Mouse (Mus musculus) lung, adult 2 months (tissue): ENCODE measurements around the gene Thumpd3. TPM values are rescaled to one million over a fixed set of nuclear protein-coding genes. Genes with fewer than 3 reads are reported as not detected.

ENCODE experiments used
- DNase-seq: peaks from one replicate; pipeline ENCODE4 v3.0.0; 2022
- H3K4me1 ChIP-seq: fragments of 200-500 bp; 2 replicates; pipeline ENCODE4 v1.6.1; 2011; ENCODE audit warnings: low read length; ENCODE audit not compliant: control insufficient read depth, insufficient read depth
- H3K4me3 ChIP-seq: fragments of 200-500 bp; replicated peaks from 2 replicates; pipeline ENCODE3; 2011; ENCODE audit warnings: low read depth, mild to moderate bottlenecking, control low read depth, low read length; ENCODE audit errors: extremely low read depth
- CTCF ChIP-seq: fragments of 200-500 bp; IDR thresholded peaks from 2 replicates; pipeline ENCODE4 v1.5.1; 2011; ENCODE audit warnings: mild to moderate bottlenecking, low read length, control low read depth; ENCODE audit not compliant: insufficient read depth
- POLR2A ChIP-seq: fragments of 200-500 bp; IDR thresholded peaks from 2 replicates; pipeline ENCODE4 v1.6.1; 2011; ENCODE audit warnings: low read depth, mild to moderate bottlenecking, control low read depth, low read length, borderline replicate concordance; ENCODE audit errors: extremely low read depth
- WGBS: fragments of 180-500 bp; shearing (Covaris S2); methylation state at CpG from one replicate; pipeline ENCODE4 v1.1.7; 2018; 5-methylcytosine and 5-hydroxymethylcytosine counted together
- polyA plus RNA-seq: library from polyadenylated mRNA; depleted of rRNA; stranded (reverse); fragments of >200 nt; gene quantifications from 2 replicates; pipeline ENCODE4 v1.2.3, GENCODE M21; 2012; rRNA removed

Gene Thumpd3
- 3.5 and 5.8 TPM in 2 replicates for polyA plus RNA-seq

GRCm38 (mm10) chr6:113046041-113046975 lies at the start of gene Thumpd3:
Thumpd3 (plus strand) TSS chr6:113046225.
- Histone ChIP-seq H3K4me3 (peak within 1 kb of the TSS; percentile 93), H3K4me1 (peaks cover 6% of the 10 kb centered on the region; the same call in 1 of the 2 replicates)
- under 1% methylated on average over 59 of the region's 59 CpGs for WGBS
- DNase-seq, result peak; percentile 95
- TF ChIP-seq POLR2A (peak; percentile 96), CTCF (no peak)

GRCm38 (mm10) chr6:112999199-112999598 lies 46.8 kb upstream of the Thumpd3 start:
- 30% methylated on average over 2 of the region's 2 CpGs for WGBS
- no peak for TF ChIP-seq CTCF
- TF ChIP-seq POLR2A, result no peak
- H3K4me3 ChIP-seq, result no peak overlapping the region
- no peaks in the 10 kb centered on the region for H3K4me1 ChIP-seq
- no peak for DNase-seq

- 32% methylated on average over 11 of the region's 11 CpGs for WGBS
- peak; percentile 78 for DNase-seq
- Histone ChIP-seq H3K4me1 (no peaks in the 10 kb centered on the region), H3K4me3 (no peak overlapping the region)
- TF ChIP-seq CTCF (peak; percentile 90), POLR2A (no peak)
Measured at GRCm38 (mm10) chr6:113000666-113001287, 45.2 kb upstream of the Thumpd3 start.

- no peak for DNase-seq
- Histone ChIP-seq H3K4me1 (no peaks in the 10 kb centered on the region), H3K4me3 (no peak overlapping the region)
- 56% methylated on average over 12 of the region's 12 CpGs for WGBS
- no peak for TF ChIP-seq CTCF
- no peak for TF ChIP-seq POLR2A
Measured at GRCm38 (mm10) chr6:113001719-113002118, 44.3 kb upstream of the Thumpd3 start.

- no peak for DNase-seq
- Histone ChIP-seq H3K4me1 (no peaks in the 10 kb centered on the region), H3K4me3 (no peak overlapping the region)
- WGBS, result 85% methylated on average over 10 of the region's 10 CpGs
- TF ChIP-seq CTCF, result no peak
Measured at GRCm38 (mm10) chr6:113003313-113004111, 42.5 kb upstream of the Thumpd3 start.

GRCm38 (mm10) chr6:113006833-113007232 lies 39.2 kb upstream of the Thumpd3 start:
- TF ChIP-seq CTCF (no peak), POLR2A (no peak)
- no peaks in the 10 kb centered on the region for H3K4me1 ChIP-seq
- H3K4me3 ChIP-seq, result no peak overlapping the region
- WGBS, result 45% methylated on average over 2 of the region's 2 CpGs
- DNase-seq, result no peak

- 84% methylated on average over 2 of the region's 2 CpGs for WGBS
- TF ChIP-seq CTCF (no peak), POLR2A (no peak)
- Histone ChIP-seq H3K4me3 (no peak overlapping the region), H3K4me1 (no peaks in the 10 kb centered on the region)
- DNase-seq, result no peak
Measured at GRCm38 (mm10) chr6:113011886-113012285, 34.1 kb upstream of the Thumpd3 start.

GRCm38 (mm10) chr6:113012495-113012941 lies 33.5 kb upstream of the Thumpd3 start:
- H3K4me3 ChIP-seq, result no peak overlapping the region
- 26% methylated on average over 6 of the region's 6 CpGs for WGBS
- 0 out of 2 replicates have a peak, but pooled peaks cover 2% of the 10 kb centered on the region for H3K4me1 ChIP-seq
- TF ChIP-seq CTCF, result no peak
- DNase-seq, result no peak

- no peak overlapping the region for H3K4me3 ChIP-seq
- WGBS, result 82% methylated on average over 4 of the region's 4 CpGs
- TF ChIP-seq CTCF (no peak), POLR2A (no peak)
- peaks cover 2% of the 10 kb centered on the region; the same call in 1 of the 2 replicates for H3K4me1 ChIP-seq
- DNase-seq, result no peak
Measured at GRCm38 (mm10) chr6:113013550-113013949, 32.5 kb upstream of the Thumpd3 start.
